Mouse (Mus musculus): Measurements from ENCODE around the gene Slc50a1.

GRCm38 (mm10) chr3:89308089-89308488, 37.7 kb upstream of the Slc50a1 start:
- TF ChIP-seq CTCF (IDR thresholded peaks at IDR 0.05; ENCODE audit: low read depth) (peak; percentile 88), EP300 (IDR thresholded peaks at IDR 0.05; ENCODE audit: low read depth) (no peak)
